Mouse (Mus musculus) midbrain, embryonic 12.5 days (tissue): ENCODE data around the gene Src. TPM values are rescaled to one million over a fixed set of nuclear protein-coding genes. Genes with fewer than 3 reads are reported as not detected.
A peak's percentile ranks its signal among the peaks of the same experiment; 100 is the strongest.

ENCODE experiments used
- ATAC-seq: fragments of 200-750 bp; cut with Nextera tagmentation; 2 replicates; pipeline ENCODE4 v1.8.0; 2017; ENCODE audit warnings: low read depth, moderate TSS enrichment, moderate library complexity; ENCODE audit not compliant: low FRiP score
- H3K27ac ChIP-seq: fragments of 300-500 bp; sonication (generic); replicated peaks from 2 replicates; pipeline ENCODE4 v1.5.1; 2016; ENCODE audit warnings: mild to moderate bottlenecking
- H3K27me3 ChIP-seq: fragments of 300-500 bp; sonication (generic); 2 replicates; pipeline ENCODE4 v1.6.1; 2016; ENCODE audit warnings: mild to moderate bottlenecking
- H3K36me3 ChIP-seq: fragments of 300-500 bp; sonication (generic); 2 replicates; pipeline ENCODE4 v1.6.1; 2016
- H3K4me1 ChIP-seq: fragments of 300-500 bp; sonication (generic); 2 replicates; pipeline ENCODE4 v1.6.1; 2016
- H3K4me2 ChIP-seq: fragments of 300-500 bp; sonication (generic); replicated peaks from 2 replicates; pipeline ENCODE4 v1.6.1; 2016; ENCODE audit warnings: mild to moderate bottlenecking, moderate library complexity
- H3K4me3 ChIP-seq: fragments of 300-500 bp; sonication (generic); 2 replicates; pipeline ENCODE4 v1.5.1; 2016; ENCODE audit warnings: mild to moderate bottlenecking
- H3K9ac ChIP-seq: fragments of 300-500 bp; sonication (generic); replicated peaks from 2 replicates; pipeline ENCODE4 v1.6.1; 2016; ENCODE audit warnings: mild to moderate bottlenecking, moderate library complexity
- H3K9me3 ChIP-seq: fragments of 300-500 bp; sonication (generic); 2 replicates; pipeline ENCODE4 v1.6.1; 2016; ENCODE audit warnings: mild to moderate bottlenecking
- WGBS: fragments of 180-500 bp; shearing (Covaris S2); methylation state at CpG from one replicate; pipeline ENCODE4 v1.1.7; 2016; 5-methylcytosine and 5-hydroxymethylcytosine counted together
- polyA plus RNA-seq: library from polyadenylated mRNA; unstranded; fragments of >200 nt; fragmentation: Nextera tagmentation; extraction: Ambion mirVana; gene quantifications from 2 replicates; pipeline ENCODE4 v1.2.1, GENCODE M21; 2016

Gene Src
- polyA plus RNA-seq, 1 experiment from 2014 or later = 33.5 TPM

DNA sequence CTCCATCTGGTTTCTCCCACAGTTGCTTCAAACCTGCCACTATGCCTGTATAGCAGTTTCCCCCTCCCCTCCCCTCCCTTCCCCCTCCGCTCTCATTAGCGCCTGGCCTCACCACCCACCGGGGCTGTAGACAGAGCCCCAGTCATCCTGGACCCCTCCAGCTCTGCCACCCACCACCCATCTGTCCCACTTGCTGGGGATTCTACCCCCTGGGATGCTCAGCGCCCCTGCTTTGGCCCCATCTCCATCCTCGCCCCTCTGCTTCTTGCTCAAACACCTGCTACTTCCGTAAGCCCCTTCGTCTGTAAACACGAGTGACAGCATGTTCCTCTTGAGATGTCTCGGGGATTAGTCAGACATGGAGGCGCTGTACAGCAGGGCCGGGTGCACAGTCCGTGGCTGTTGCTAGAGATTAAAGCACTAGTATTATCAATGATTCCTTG lies 69.5 kb downstream of the Src start:
- 6% methylated on average over 12 of the region's 12 CpGs for WGBS
- no peak overlapping the region for H3K4me3 ChIP-seq
- H3K36me3 ChIP-seq = no peaks in the 10 kb centered on the region
- ATAC-seq = peak; percentile 87
- no peaks in the 10 kb centered on the region for H3K9me3 ChIP-seq
- H3K9ac ChIP-seq = peak overlapping the region; percentile 41; the same call in 1 of the 2 replicates
- H3K27me3 ChIP-seq = peaks cover 19% of the 10 kb centered on the region
- peaks cover 31% of the 10 kb centered on the region for H3K4me1 ChIP-seq
- peak overlapping the region; percentile 95 for H3K27ac ChIP-seq
- peak overlapping the region; percentile 28; the same call in 1 of the 2 replicates for H3K4me2 ChIP-seq

DNA sequence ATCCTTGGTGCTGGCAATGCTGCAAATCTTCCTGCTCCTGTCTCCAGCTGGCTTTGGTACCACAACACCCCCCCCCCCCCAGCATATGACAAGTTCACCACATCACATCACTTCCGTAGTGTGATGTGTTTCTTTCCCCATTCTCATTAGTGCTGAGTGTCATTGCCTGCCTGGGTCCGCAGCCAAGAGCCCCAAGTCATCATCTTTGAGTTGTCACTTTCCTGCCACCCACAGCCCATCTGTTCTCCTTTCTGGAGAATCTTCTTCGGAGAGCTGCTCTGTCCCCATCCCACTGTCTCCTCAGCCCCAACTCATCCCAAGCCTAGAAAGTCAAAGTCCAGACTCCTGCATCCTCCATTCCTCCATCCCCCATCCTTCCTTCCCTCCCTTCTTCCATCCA lies 75.0 kb downstream of the Src start:
- H3K36me3 ChIP-seq = no peaks in the 10 kb centered on the region
- H3K27ac ChIP-seq = no peak overlapping the region
- no peaks in the 10 kb centered on the region for H3K9me3 ChIP-seq
- no peak for ATAC-seq
- H3K4me1 ChIP-seq = peaks cover 21% of the 10 kb centered on the region
- H3K4me2 ChIP-seq = no peak overlapping the region
- H3K27me3 ChIP-seq = peaks cover 30% of the 10 kb centered on the region
- WGBS = 92% methylated on average over 3 of the region's 3 CpGs
- no peak overlapping the region for H3K9ac ChIP-seq
- H3K4me3 ChIP-seq = no peak overlapping the region

- WGBS = 23% methylated on average over 4 of the region's 4 CpGs
- ATAC-seq = peak; percentile 70
- H3K27me3 ChIP-seq = peaks cover 22% of the 10 kb centered on the region
- H3K36me3 ChIP-seq = no peaks in the 10 kb centered on the region
- H3K4me2 ChIP-seq = no peak overlapping the region
- no peaks in the 10 kb centered on the region for H3K9me3 ChIP-seq
- peaks cover 25% of the 10 kb centered on the region for H3K4me1 ChIP-seq
- H3K9ac ChIP-seq = no peak overlapping the region
- H3K4me3 ChIP-seq = no peak overlapping the region
- peak overlapping the region; percentile 73 for H3K27ac ChIP-seq
Measured at GRCm38 (mm10) chr2:157498529-157498928, 80.3 kb downstream of the Src start.

GRCm38 (mm10) chr2:157500364-157500763 lies 82.1 kb downstream of the Src start:
- no peak overlapping the region for H3K27ac ChIP-seq
- peaks cover 25% of the 10 kb centered on the region for H3K4me1 ChIP-seq
- H3K27me3 ChIP-seq = peaks cover 23% of the 10 kb centered on the region
- no peaks in the 10 kb centered on the region for H3K36me3 ChIP-seq
- no peak for ATAC-seq
- no peak overlapping the region for H3K4me2 ChIP-seq
- H3K4me3 ChIP-seq = no peak overlapping the region
- H3K9ac ChIP-seq = no peak overlapping the region
- no peaks in the 10 kb centered on the region for H3K9me3 ChIP-seq
- 90% methylated on average over 2 of the region's 2 CpGs for WGBS

DNA sequence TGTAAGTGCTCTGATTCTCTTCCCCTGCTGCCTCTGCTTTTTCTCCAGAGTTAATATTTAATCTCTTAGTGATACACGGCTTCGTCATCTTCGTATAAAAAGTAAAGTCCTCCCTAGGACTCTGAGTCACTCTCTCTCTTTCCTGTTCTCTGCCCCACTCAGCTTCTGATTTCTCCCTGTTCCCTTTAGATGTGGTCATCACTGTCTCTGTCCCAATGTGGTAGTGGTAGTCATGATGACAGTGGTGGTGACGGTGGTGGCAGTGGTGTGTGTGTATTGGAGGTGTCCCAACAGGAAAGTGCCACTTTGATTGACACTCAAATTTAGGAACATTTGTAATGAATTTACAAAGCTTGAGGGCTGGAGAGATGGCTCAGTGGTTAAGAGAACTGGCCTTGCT lies 83.1 kb downstream of the Src start:
- H3K9ac ChIP-seq = no peak overlapping the region
- H3K4me1 ChIP-seq = peaks cover 26% of the 10 kb centered on the region
- no peak for ATAC-seq
- H3K36me3 ChIP-seq = no peaks in the 10 kb centered on the region
- no peaks in the 10 kb centered on the region for H3K9me3 ChIP-seq
- H3K27ac ChIP-seq = no peak overlapping the region
- H3K4me2 ChIP-seq = no peak overlapping the region
- H3K27me3 ChIP-seq = peaks cover 27% of the 10 kb centered on the region
- no peak overlapping the region for H3K4me3 ChIP-seq
- WGBS = 96% methylated on average over 4 of the region's 4 CpGs

DNA sequence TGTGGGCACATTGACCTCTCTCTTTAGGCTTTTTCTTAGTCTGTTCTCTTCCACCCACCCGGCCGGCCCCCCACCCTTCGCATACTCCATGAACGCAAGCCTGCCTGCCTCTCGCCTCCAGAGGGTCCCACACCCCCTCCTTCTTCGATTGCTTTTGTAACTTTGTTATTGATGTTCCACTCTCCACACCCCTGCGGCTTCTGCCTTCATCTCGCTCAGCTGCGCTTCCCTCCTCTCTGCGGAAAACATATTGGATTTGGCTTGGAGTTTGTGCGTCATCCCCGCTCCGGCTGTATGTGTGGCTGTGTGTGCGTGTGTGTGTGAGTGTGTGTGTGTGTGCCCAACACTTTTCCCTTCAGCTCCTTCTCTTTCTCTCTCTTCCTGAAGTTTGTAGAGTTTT lies 88.5 kb downstream of the Src start:
- peak overlapping the region; percentile 24; the same call in 1 of the 2 replicates for H3K4me2 ChIP-seq
- peaks cover 47% of the 10 kb centered on the region for H3K27me3 ChIP-seq
- H3K27ac ChIP-seq = peak overlapping the region; percentile 52; the same call in 1 of the 2 replicates
- H3K4me3 ChIP-seq = no peak overlapping the region
- H3K9ac ChIP-seq = no peak overlapping the region
- H3K9me3 ChIP-seq = no peaks in the 10 kb centered on the region
- H3K4me1 ChIP-seq = peaks cover 21% of the 10 kb centered on the region
- ATAC-seq = peak; percentile 52; the same call in 1 of the 2 replicates
- WGBS = 25% methylated on average over 14 of the region's 14 CpGs
- no peaks in the 10 kb centered on the region for H3K36me3 ChIP-seq

GRCm38 (mm10) chr2:157509182-157509581 lies 90.9 kb downstream of the Src start:
- 82% methylated on average over 5 of the region's 5 CpGs for WGBS
- no peak overlapping the region for H3K4me2 ChIP-seq
- H3K9me3 ChIP-seq = no peaks in the 10 kb centered on the region
- H3K4me3 ChIP-seq = no peak overlapping the region
- ATAC-seq = no peak
- H3K36me3 ChIP-seq = no peaks in the 10 kb centered on the region
- H3K27me3 ChIP-seq = peaks cover 53% of the 10 kb centered on the region
- no peak overlapping the region for H3K27ac ChIP-seq
- H3K9ac ChIP-seq = no peak overlapping the region
- peaks cover 31% of the 10 kb centered on the region for H3K4me1 ChIP-seq

DNA sequence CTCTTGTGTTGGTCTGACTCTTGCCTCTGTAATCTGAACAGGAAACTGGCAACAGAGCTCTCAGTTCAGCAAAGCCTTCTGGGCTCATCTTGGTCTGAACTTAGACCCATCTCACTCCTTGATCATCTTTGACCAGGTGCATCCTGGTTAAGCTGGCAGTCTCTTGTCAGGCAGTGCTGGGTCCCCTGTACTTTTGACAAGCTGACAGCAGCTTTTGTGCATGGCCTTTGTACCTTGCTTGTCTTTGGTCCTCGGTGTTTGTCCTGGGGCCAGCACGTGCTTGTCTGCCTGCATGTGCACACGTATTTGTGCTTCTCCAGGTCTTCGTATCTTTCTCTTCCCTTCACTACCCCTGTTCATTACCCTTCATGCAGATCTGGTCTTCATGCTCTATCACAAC lies 91.8 kb downstream of the Src start:
- Histone ChIP-seq H3K27me3 (peaks cover 46% of the 10 kb centered on the region), H3K4me3 (no peak overlapping the region), H3K4me1 (peaks cover 40% of the 10 kb centered on the region), H3K27ac (0 out of 2 replicates have a peak overlapping the region, but pooled peaks have one; percentile 0), H3K9me3 (no peaks in the 10 kb centered on the region), H3K36me3 (no peaks in the 10 kb centered on the region), H3K4me2 (no peak overlapping the region), H3K9ac (no peak overlapping the region)
- WGBS = 78% methylated on average over 4 of the region's 4 CpGs
- ATAC-seq = no peak

DNA sequence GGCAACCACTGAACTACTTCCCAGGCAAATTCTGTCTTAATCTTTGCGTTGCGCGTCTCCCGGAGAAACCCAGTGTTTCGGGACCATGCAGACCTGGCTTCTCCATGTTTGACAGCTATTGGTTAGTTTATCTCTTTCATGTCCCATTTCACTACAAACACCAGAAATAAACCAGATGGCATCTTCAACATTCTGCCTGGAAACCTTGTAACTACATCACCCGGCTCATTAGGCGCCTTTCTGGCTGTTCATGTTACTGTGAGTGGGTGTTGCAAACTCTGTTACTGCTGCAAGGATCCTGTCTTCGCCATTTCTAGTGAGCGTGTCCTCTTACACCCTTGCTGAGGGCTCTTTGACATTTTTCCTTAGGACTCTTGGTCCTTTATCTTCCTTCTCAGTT lies 94.6 kb downstream of the Src start:
- WGBS = 95% methylated on average over 9 of the region's 9 CpGs
- Histone ChIP-seq H3K27me3 (peaks cover 36% of the 10 kb centered on the region), H3K36me3 (no peaks in the 10 kb centered on the region), H3K9me3 (no peaks in the 10 kb centered on the region), H3K27ac (no peak overlapping the region), H3K4me2 (no peak overlapping the region), H3K9ac (no peak overlapping the region), H3K4me3 (no peak overlapping the region), H3K4me1 (peaks cover 33% of the 10 kb centered on the region)
- ATAC-seq = no peak

DNA sequence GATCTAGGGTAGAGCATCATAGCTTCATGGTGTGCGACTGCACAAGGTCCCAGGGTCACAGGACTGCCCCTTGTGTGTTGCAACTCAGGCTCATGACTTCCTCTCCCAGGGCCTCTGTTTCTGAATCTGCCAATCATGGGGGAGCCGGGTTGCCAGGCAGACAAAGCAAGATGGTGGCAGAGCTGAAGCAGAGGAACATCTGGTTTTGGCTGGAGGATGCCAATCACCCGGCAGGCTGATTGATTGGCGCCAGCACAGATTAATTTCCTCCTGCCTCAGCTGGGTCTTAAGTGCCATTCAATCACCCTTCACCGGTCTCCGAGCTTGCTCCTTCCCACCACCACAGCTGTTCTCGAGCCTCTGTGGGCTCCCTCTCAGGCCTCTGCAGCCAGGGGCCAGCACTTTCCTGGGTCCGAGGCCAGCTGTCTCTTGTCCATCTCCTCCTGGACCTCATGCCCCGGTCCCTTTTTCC lies 95.5 kb downstream of the Src start:
- 19% methylated on average over 9 of the region's 9 CpGs for WGBS
- H3K9me3 ChIP-seq = no peaks in the 10 kb centered on the region
- no peaks in the 10 kb centered on the region for H3K36me3 ChIP-seq
- peak overlapping the region; percentile 57 for H3K27ac ChIP-seq
- H3K4me2 ChIP-seq = no peak overlapping the region
- peaks cover 42% of the 10 kb centered on the region for H3K4me1 ChIP-seq
- H3K4me3 ChIP-seq = no peak overlapping the region
- H3K27me3 ChIP-seq = peaks cover 35% of the 10 kb centered on the region
- H3K9ac ChIP-seq = 0 out of 2 replicates have a peak overlapping the region, but pooled peaks have one; percentile 15
- ATAC-seq = no peak

- Histone ChIP-seq H3K36me3 (no peaks in the 10 kb centered on the region), H3K4me2 (no peak overlapping the region), H3K9me3 (no peaks in the 10 kb centered on the region), H3K9ac (0 out of 2 replicates have a peak overlapping the region, but pooled peaks have one; percentile 15), H3K27ac (peak overlapping the region; percentile 57), H3K27me3 (peaks cover 31% of the 10 kb centered on the region), H3K4me1 (peaks cover 44% of the 10 kb centered on the region), H3K4me3 (no peak overlapping the region)
- 3% methylated on average over 4 of the region's 4 CpGs for WGBS
- ATAC-seq = peak; percentile 77
Measured at GRCm38 (mm10) chr2:157514353-157514752, 96.1 kb downstream of the Src start.

DNA sequence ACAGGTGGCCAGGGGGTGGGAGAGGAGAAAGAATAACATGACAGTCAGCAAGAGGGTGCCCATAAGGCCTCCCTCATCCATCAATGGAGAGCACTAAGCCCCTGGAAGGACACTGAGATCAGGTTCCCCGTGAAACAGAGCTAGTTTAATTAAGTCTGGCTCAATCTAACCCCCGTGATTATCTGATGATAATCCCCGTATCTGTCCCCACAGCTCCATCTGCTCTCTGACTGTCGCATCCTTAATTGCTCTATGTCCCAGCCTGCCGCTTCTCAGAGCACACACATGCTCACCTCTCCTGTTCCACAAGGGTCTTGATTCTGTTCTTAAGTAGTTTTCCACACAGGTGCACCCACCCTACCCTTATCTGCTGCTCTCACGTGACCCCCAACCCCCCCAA lies 99.3 kb downstream of the Src start:
- Histone ChIP-seq H3K4me2 (no peak overlapping the region), H3K4me1 (peaks cover 61% of the 10 kb centered on the region), H3K36me3 (no peaks in the 10 kb centered on the region), H3K9ac (no peak overlapping the region), H3K27me3 (peaks cover 23% of the 10 kb centered on the region), H3K4me3 (no peak overlapping the region), H3K27ac (0 out of 2 replicates have a peak overlapping the region, but pooled peaks have one; percentile 25), H3K9me3 (no peaks in the 10 kb centered on the region)
- no peak for ATAC-seq
- WGBS = 33% methylated on average over 6 of the region's 6 CpGs

DNA sequence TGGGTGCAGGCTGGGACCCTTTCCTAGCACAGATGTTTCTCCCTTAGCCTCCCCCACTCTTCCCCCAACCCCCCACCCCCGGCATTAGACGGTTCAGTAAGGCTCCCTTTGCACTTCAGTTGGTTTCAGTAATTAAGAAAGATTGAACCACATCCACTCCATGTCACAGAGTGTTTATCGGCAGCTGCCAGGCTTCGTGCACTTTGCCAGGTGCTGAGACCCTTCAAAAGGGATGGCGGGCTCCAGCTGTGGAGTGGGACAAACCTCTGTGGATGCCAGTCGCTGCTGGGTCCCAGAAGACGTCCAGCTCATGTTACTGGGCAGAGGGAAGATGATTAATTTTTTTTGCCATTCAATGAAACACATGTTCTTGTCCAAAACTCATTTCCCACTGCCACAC lies 100.2 kb downstream of the Src start:
- Histone ChIP-seq H3K4me2 (no peak overlapping the region; the same call in 1 of the 2 replicates), H3K27me3 (peaks cover 18% of the 10 kb centered on the region), H3K4me1 (peaks cover 65% of the 10 kb centered on the region), H3K9ac (no peak overlapping the region), H3K9me3 (no peaks in the 10 kb centered on the region), H3K27ac (0 out of 2 replicates have a peak overlapping the region, but pooled peaks have one; percentile 25), H3K36me3 (no peaks in the 10 kb centered on the region), H3K4me3 (no peak overlapping the region)
- ATAC-seq = no peak
- WGBS = 51% methylated on average over 7 of the region's 7 CpGs
